Mouse (Mus musculus) neural tube, embryonic 13.5 days (tissue): ENCODE measurements at regions not wholly inside any gene's neighbourhood (a gene's known extent, or its start where the extent isn't known, plus 50 kb on each side); places are given as distances from the start of the nearest gene placed in this dataset.

Source experiments
- ATAC-seq: fragments of 200-750 bp; cut with Nextera tagmentation; 2 replicates; pipeline ENCODE4 v1.8.0; 2017; ENCODE audit warnings: low read depth, mild to moderate bottlenecking, moderate TSS enrichment, moderate library complexity
- H3K27ac ChIP-seq: fragments of 300-500 bp; sonication (generic); replicated peaks from 2 replicates; pipeline ENCODE4 v1.5.1; 2015; ENCODE audit warnings: moderate library complexity, mild to moderate bottlenecking, inconsistent platforms
- H3K27me3 ChIP-seq: fragments of 300-500 bp; sonication (generic); 2 replicates; pipeline ENCODE4 v1.6.1; 2015; ENCODE audit warnings: mild to moderate bottlenecking, inconsistent platforms
- H3K36me3 ChIP-seq: fragments of 300-500 bp; sonication (generic); 2 replicates; pipeline ENCODE4 v1.6.1; 2015; ENCODE audit warnings: mild to moderate bottlenecking, inconsistent platforms
- H3K4me1 ChIP-seq: fragments of 300-500 bp; sonication (generic); replicated peaks from 2 replicates; pipeline ENCODE4 v1.6.1; 2015; ENCODE audit warnings: inconsistent platforms
- H3K4me2 ChIP-seq: fragments of 300-500 bp; sonication (generic); 2 replicates; pipeline ENCODE4 v1.6.1; 2015; ENCODE audit warnings: inconsistent platforms, mild to moderate bottlenecking, moderate library complexity
- H3K4me3 ChIP-seq: fragments of 300-500 bp; sonication (generic); 2 replicates; pipeline ENCODE4 v1.5.1; 2015; ENCODE audit warnings: mild to moderate bottlenecking, inconsistent platforms
- H3K9ac ChIP-seq: fragments of 300-500 bp; sonication (generic); 2 replicates; pipeline ENCODE4 v1.6.1; 2015; ENCODE audit warnings: moderate library complexity, mild to moderate bottlenecking, inconsistent platforms
- H3K9me3 ChIP-seq: fragments of 300-500 bp; sonication (generic); 2 replicates; pipeline ENCODE4 v1.6.1; 2016; ENCODE audit warnings: inconsistent platforms
- WGBS: fragments of 180-500 bp; shearing (Covaris S2); methylation state at CpG from one replicate; pipeline ENCODE4 v1.1.7; 2015; 5-methylcytosine and 5-hydroxymethylcytosine counted together

DNA sequence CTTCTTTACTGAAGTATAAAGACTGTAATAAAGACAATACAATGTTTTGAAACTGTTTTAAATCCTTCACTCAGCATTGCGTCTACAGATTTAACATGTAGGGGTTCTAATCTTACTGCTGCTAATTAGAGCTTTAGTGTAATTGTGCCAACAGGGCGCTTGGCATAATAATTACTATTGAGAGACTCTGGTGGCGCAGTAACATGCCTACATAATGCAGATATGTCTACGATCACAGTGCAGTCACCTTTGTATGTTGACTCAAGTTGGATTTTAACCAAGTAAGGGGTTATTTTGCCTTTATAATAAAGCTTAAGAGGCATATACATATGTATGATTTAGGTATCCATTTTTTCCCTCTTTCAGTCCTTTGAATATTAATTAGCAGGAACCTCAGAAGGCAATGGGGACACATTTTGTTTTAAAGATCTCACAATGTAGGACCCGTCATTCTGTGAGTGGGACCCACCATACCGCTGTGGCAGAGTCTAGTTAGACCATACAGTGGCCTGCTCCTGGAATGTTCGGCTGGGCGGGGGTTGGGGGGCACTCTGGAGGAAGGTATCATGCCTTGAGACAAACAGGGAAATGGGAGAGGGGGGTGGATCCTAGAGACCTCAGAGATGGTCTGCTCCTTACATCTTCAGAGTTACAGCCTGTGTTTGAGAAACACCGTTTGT, 521.3 kb upstream of the Sall1 start:
- no peak overlapping the region for H3K4me2 ChIP-seq
- no peak overlapping the region for H3K4me3 ChIP-seq
- no peaks in the 10 kb centered on the region for H3K9me3 ChIP-seq
- no peaks in the 10 kb centered on the region for H3K36me3 ChIP-seq
- no peak for ATAC-seq
- H3K4me1 ChIP-seq: peaks cover 50% of the 10 kb centered on the region
- peaks cover 44% of the 10 kb centered on the region for H3K27me3 ChIP-seq
- H3K27ac ChIP-seq: no peak overlapping the region
- WGBS: 71% methylated on average over 9 of the region's 9 CpGs
- no peak overlapping the region for H3K9ac ChIP-seq

DNA sequence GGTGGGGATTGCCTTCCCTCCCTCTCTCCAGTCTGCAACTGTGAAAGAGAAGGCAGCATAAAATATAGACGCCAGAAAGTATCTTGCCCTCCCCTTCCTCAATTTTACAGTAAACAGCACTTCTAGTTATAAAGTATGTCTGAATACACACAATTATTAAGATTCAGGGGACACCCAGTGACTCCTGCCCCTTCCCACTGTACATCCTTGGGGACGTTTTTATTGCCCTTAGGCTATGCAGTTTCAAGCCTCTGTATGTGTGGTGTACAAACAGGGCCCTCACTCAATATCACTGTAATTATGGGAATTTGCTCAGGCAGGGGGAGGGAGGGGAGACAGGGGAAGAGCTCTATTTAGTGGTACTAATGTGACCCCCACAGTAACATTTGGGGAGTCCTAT, 519.6 kb upstream of the Sall1 start:
- Histone ChIP-seq H3K4me3 (no peak overlapping the region), H3K4me2 (no peak overlapping the region), H3K4me1 (peaks cover 36% of the 10 kb centered on the region), H3K9ac (no peak overlapping the region), H3K9me3 (no peaks in the 10 kb centered on the region), H3K27me3 (peaks cover 40% of the 10 kb centered on the region), H3K27ac (no peak overlapping the region), H3K36me3 (no peaks in the 10 kb centered on the region)
- 40% methylated on average over 2 of the region's 2 CpGs for WGBS
- ATAC-seq: no peak

DNA sequence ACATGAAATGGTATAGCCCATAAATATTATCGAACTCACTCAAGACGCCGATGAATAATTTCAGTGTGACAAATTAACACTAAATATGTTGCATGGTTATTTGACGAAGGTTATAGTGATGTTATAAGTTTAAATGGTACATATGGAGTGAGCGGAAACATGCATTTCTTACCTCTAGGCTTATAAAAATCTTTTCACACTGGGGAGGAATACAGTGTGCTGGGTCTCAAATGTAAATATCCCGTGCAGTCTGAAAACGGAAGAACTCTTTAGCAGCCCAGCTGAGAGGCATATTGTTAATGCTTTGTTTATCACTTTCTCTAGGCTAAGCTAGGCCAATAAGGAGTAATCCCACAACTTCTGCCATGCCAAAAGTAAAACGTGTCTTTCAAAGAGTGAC, 518.6 kb upstream of the Sall1 start:
- ATAC-seq: no peak
- Histone ChIP-seq H3K4me3 (no peak overlapping the region), H3K36me3 (no peaks in the 10 kb centered on the region), H3K9ac (no peak overlapping the region), H3K9me3 (no peaks in the 10 kb centered on the region), H3K27ac (no peak overlapping the region), H3K27me3 (peaks cover 35% of the 10 kb centered on the region), H3K4me2 (no peak overlapping the region), H3K4me1 (peaks cover 28% of the 10 kb centered on the region)
- WGBS: 46% methylated on average over 8 of the region's 8 CpGs

DNA sequence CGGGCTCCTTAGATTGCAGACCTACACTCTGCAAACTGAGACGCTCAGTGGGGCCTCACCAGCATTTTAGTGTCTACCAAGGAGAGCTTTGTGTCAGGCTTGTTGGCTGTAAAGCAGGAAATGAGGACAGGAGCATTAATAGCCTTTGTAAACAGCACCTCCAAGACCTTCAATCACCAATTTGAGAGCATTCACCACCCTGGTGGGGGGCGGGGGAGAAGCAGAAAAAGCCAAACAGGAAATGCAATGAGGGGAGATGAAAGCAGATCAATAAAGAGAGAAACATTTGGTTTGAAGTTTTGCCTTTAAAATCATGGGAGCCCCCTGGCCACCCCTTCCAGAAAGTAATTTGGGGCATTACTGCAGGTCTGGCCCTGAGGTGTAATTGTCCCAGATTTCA, 497.3 kb upstream of the Sall1 start:
- Histone ChIP-seq H3K27ac (no peak overlapping the region), H3K9ac (no peak overlapping the region), H3K4me3 (no peak overlapping the region), H3K4me1 (peaks cover 2% of the 10 kb centered on the region; the same call in 1 of the 2 replicates), H3K27me3 (peaks cover 3% of the 10 kb centered on the region; the same call in 1 of the 2 replicates), H3K4me2 (no peak overlapping the region), H3K36me3 (no peaks in the 10 kb centered on the region), H3K9me3 (no peaks in the 10 kb centered on the region)
- no peak for ATAC-seq
- 4% methylated on average over 3 of the region's 3 CpGs for WGBS

DNA sequence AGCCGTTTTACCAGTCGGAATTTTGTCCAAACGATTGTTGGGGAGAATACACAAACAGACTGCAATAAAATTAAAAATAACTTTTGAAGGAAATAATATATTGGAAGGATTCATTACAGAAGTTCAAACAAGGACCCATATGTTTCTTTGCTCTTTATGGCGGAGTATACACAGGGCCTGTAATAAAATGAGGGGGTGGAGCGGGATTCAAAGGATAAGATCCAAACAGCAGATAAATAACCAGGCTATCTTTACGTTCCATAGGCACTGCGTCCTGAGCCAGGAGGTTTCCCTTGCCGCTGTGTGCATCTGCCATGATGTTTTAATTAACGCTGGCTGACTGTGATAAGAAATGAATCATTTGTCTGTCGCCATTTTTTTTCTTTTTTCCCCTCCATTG, 490.6 kb upstream of the Sall1 start:
- 29% methylated on average over 10 of the region's 10 CpGs for WGBS
- ATAC-seq: no peak
- Histone ChIP-seq H3K27me3 (peaks cover 1% of the 10 kb centered on the region; the same call in 1 of the 2 replicates), H3K4me2 (no peak overlapping the region), H3K4me3 (no peak overlapping the region), H3K9ac (no peak overlapping the region), H3K36me3 (no peaks in the 10 kb centered on the region), H3K9me3 (no peaks in the 10 kb centered on the region), H3K27ac (no peak overlapping the region), H3K4me1 (peaks cover 14% of the 10 kb centered on the region; the same call in 1 of the 2 replicates)

DNA sequence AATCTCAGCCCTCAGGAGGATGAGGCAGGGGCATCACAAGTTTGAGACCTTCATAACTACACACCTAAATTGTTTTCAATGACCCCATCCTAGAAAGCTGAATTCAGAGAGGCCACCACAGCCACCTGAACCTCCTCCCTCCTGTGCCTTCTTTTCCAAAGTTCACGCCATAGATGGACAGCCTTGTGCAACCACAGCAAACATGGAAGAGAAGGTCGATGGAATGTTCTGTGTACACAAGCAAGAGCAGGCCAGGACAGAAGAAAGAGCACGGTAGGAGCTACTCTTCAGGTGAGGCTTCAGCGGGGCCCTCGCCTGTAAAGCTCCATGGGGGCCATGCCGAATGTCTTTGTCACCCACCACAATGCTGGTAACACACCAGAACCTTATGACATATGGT, 481.1 kb upstream of the Sall1 start:
- ATAC-seq: no peak
- H3K27me3 ChIP-seq: no peaks in the 10 kb centered on the region
- H3K4me1 ChIP-seq: no peaks in the 10 kb centered on the region
- no peaks in the 10 kb centered on the region for H3K36me3 ChIP-seq
- H3K9ac ChIP-seq: no peak overlapping the region
- WGBS: 86% methylated on average over 6 of the region's 6 CpGs
- no peak overlapping the region for H3K4me2 ChIP-seq
- no peaks in the 10 kb centered on the region for H3K9me3 ChIP-seq
- H3K4me3 ChIP-seq: no peak overlapping the region
- H3K27ac ChIP-seq: no peak overlapping the region

DNA sequence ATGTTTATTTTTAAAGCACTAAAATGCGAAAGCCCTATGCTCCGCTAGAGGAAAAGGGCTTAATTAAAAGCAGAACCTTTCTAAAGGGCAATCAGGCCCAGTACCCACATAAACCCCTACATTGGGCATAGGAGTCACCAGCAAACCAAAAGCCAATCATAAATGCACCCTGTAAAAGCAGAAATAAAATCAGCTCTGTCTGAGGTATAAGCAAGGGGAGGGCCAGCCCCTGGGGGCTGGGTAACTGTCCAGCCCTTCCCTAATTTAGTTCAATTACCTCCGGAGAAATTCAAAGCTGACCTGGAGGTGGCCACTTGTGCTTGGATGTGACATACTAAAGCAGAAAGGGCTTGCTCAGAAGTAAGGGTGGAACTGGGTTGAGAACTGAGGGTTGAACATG, 479.4 kb upstream of the Sall1 start:
- WGBS: 72% methylated on average over 3 of the region's 3 CpGs
- H3K4me3 ChIP-seq: no peak overlapping the region
- H3K27ac ChIP-seq: no peak overlapping the region
- H3K9ac ChIP-seq: no peak overlapping the region
- no peaks in the 10 kb centered on the region for H3K9me3 ChIP-seq
- no peaks in the 10 kb centered on the region for H3K4me1 ChIP-seq
- H3K36me3 ChIP-seq: no peaks in the 10 kb centered on the region
- no peak for ATAC-seq
- H3K27me3 ChIP-seq: no peaks in the 10 kb centered on the region
- no peak overlapping the region for H3K4me2 ChIP-seq

DNA sequence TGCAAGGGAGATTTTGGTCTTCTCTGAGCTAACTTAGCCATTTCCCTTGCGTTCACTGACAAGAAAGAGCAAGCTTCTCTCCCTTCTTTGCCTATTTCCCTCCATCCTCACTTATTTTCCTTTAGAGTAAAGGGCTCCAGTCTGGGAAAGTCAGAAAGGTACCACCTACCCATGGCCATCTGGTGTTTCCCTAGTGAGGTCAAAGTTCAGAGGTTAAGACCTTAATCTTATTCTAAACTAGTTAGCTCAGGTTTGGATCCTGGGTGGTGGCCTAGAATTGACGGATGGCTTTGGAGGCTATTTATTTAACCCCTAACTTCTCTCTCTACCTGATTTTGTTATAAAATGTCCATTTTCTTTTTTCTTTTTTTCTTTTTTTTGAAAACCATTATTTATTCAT, 472.6 kb upstream of the Sall1 start:
- no peaks in the 10 kb centered on the region for H3K27me3 ChIP-seq
- no peak overlapping the region for H3K27ac ChIP-seq
- H3K4me2 ChIP-seq: no peak overlapping the region
- no peaks in the 10 kb centered on the region for H3K4me1 ChIP-seq
- H3K9ac ChIP-seq: no peak overlapping the region
- no peak for ATAC-seq
- WGBS: 53% methylated on average over 2 of the region's 2 CpGs
- H3K36me3 ChIP-seq: no peaks in the 10 kb centered on the region
- no peak overlapping the region for H3K4me3 ChIP-seq
- no peaks in the 10 kb centered on the region for H3K9me3 ChIP-seq

DNA sequence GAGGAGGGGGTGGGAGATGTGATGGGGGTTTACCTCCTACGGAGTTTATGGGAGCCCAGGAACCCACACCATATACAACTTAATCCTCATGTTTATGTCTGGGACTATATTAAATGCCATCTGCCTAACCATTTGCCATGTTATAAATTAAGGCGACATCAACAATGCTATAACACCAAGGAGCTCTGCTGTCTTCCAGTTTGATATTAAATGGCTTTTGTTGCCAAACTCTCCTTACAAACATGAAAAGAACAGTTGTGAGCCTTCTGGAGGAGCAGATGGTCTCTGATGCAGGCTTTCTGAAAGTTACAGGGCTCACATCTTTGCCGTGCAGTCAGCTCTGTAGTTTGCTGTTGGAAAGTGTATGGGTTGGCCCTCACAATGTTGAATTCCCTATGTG, 470.3 kb upstream of the Sall1 start:
- 67% methylated on average over 3 of the region's 3 CpGs for WGBS
- no peaks in the 10 kb centered on the region for H3K9me3 ChIP-seq
- H3K27ac ChIP-seq: no peak overlapping the region
- no peaks in the 10 kb centered on the region for H3K4me1 ChIP-seq
- no peak overlapping the region for H3K9ac ChIP-seq
- no peak for ATAC-seq
- H3K4me2 ChIP-seq: no peak overlapping the region
- H3K4me3 ChIP-seq: no peak overlapping the region
- H3K27me3 ChIP-seq: no peaks in the 10 kb centered on the region
- no peaks in the 10 kb centered on the region for H3K36me3 ChIP-seq

DNA sequence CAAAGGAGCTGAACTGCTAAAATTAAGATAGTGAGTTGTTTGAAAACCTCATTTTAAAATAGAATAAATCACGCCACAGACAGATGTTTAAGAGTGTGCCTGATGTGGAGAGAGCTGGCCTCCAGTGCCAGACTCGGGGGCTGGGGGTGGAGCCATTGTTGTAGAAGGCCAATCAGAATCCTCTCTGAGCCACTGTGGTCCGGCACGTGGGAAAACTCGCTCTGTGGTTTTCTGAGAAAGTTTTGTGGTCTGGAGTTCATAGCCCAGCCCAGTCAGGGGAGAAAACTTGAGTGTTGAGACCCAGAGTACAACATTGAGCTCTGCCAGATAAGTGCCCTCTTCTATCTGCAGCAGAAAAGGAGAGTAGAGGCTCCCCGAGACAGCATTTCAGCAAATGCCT, 463.7 kb upstream of the Sall1 start:
- Histone ChIP-seq H3K4me1 (no peaks in the 10 kb centered on the region), H3K4me3 (no peak overlapping the region), H3K4me2 (no peak overlapping the region), H3K27me3 (no peaks in the 10 kb centered on the region), H3K9me3 (no peaks in the 10 kb centered on the region), H3K9ac (no peak overlapping the region), H3K36me3 (no peaks in the 10 kb centered on the region), H3K27ac (no peak overlapping the region)
- WGBS: 67% methylated on average over 6 of the region's 6 CpGs
- ATAC-seq: no peak

DNA sequence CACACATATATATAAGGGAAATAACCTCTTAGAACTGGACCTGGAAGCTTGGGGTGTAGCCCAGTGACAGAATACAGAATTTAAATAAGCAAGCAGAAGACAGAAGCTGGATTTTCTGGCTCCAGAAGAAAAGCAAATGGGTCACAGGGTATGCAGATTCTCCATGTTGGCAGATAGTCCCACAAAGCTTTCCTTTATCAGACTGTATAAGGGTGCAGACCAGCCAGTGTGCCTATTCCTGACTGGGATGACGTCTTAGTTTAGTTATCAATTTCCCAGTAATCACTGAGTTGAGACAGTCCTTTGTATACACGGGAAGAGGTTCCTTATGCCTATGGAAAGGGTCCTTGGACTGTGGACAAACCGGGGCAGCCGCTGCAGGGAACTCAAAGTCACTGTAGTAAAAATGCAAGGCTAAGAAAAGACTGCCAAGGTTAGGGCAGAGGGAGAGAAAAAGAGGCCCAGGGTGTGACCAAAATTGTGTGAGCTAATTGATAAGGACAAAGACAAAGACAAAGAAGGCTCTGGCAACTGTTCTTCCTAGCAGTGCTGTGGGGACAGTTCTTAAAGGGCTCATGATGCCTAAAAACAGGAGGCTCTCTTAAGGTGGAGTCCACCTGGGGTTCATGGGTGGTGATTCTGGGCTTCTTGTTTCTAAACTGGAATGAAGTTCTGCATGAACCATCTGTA, 459.7 kb upstream of the Sall1 start:
- WGBS: 69% methylated on average over 4 of the region's 4 CpGs
- H3K36me3 ChIP-seq: no peaks in the 10 kb centered on the region

DNA sequence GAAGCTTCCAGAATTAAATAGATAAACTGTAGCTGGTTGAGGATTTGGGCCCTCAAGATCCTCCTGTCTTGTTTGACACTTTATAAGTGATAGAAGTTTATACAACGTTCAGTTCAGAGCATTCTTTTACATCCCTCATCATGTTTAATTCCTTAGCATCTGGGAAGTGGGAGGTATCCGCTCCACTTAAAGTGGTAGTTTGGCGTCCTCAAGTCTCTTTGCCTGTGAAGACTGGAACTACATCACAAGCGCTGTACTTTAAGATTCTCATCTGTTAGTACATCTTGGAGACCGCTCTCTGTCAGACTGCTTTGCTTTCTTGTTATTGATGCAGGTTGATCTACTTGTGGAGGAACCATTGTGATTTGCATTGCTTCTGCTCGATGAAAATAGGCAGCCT, 459.1 kb upstream of the Sall1 start:
- WGBS: 90% methylated on average over 6 of the region's 6 CpGs
- H3K9me3 ChIP-seq: no peaks in the 10 kb centered on the region
- H3K36me3 ChIP-seq: no peaks in the 10 kb centered on the region
- no peak overlapping the region for H3K27ac ChIP-seq
- H3K9ac ChIP-seq: no peak overlapping the region
- ATAC-seq: no peak
- H3K4me3 ChIP-seq: no peak overlapping the region
- H3K27me3 ChIP-seq: no peaks in the 10 kb centered on the region
- no peaks in the 10 kb centered on the region for H3K4me1 ChIP-seq
- no peak overlapping the region for H3K4me2 ChIP-seq

More for the DNA sequence above, 459.7 kb upstream of the Sall1 start:
- H3K4me3 ChIP-seq: no peak overlapping the region
- no peak for ATAC-seq
- H3K9ac ChIP-seq: no peak overlapping the region
- H3K27ac ChIP-seq: no peak overlapping the region
- H3K27me3 ChIP-seq: no peaks in the 10 kb centered on the region
- no peaks in the 10 kb centered on the region for H3K9me3 ChIP-seq
- no peak overlapping the region for H3K4me2 ChIP-seq
- H3K4me1 ChIP-seq: no peaks in the 10 kb centered on the region

DNA sequence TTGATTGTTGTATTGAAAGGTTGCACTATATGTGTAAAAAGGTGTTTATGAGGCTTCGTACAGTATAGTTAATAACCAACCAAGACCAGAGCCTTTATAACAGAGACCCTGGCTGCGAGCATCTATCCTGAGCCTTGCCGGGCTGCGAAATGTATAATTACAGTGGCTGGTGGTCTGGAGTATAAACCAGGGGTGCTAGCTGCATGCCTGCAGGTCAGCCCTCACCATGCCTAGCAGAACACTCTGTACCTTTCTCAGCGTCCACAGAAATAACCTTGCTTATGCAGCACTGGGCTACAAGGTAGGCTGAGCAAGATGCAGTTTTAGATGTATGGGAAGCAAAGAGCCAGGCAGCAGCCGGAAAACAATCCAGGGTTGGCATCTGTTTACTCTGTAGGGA, 457.8 kb upstream of the Sall1 start:
- H3K9me3 ChIP-seq: no peaks in the 10 kb centered on the region
- H3K4me1 ChIP-seq: no peaks in the 10 kb centered on the region
- no peak overlapping the region for H3K4me3 ChIP-seq
- no peaks in the 10 kb centered on the region for H3K27me3 ChIP-seq
- H3K27ac ChIP-seq: no peak overlapping the region
- WGBS: 89% methylated on average over 6 of the region's 6 CpGs
- no peak overlapping the region for H3K4me2 ChIP-seq
- no peak overlapping the region for H3K9ac ChIP-seq
- ATAC-seq: no peak
- H3K36me3 ChIP-seq: no peaks in the 10 kb centered on the region
